Mouse (Mus musculus): ENCODE data around the gene Prorsd1. TPM values are rescaled to one million over a fixed set of nuclear protein-coding genes. Genes with fewer than 3 reads are reported as not detected.

Prorsd1 gene
- total and polyA plus RNA-seq, 3 experiments = 23.8 to 63.9 (median 38.4) TPM

DNA sequence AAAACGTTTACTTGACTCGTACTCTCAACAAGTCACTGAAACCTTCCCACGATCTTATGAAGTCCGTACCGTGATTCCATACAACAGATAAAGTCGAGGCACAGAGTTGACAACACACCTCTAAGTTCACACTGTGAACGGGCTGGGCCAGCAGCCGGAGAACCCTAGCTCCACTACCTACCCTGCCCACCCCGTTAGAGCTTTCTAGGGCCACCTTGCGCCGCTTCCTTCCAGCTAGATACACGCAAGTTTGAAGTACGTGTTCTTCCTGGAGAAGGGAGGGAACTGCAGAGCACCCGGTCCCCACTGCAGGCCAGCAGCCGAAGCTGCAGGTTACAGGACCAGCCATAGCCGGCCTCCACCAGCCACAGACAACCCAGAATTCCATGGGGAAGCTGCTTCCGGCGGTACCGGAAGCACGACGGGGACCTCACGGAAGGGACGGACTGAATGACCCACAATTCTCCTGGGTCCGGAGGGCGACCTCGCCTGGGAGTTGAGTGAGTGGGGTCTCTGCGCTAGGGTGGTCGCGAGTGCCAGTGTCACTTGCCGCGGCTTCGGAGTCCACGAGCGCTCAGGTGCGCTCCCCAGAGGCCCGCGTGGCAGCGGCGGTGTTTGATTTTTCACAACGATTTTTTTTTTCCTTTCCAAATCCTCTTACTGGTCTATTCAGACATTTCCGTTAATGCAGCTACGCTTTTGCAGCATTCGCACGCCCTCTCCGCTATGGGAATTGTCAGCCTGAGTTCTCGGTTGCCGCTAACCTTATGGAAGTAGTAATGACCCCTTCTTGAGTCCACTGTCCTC, 11.4 kb upstream of the Prorsd1 start, which contains the start of gene Mtif2:
Mtif2 (plus strand) TSS at position 421 of the 807 bp plus-strand sequence.
- Histone ChIP-seq H3K9me3 (replicated peaks; ENCODE audit: low read length) (no peaks in the 10 kb centered on the region), H3K27me3 (replicated peaks) (no peaks in the 10 kb centered on the region), H3K79me2 (replicated peaks; ENCODE audit: control insufficient read depth, extremely low read depth, insufficient read depth, poor library complexity, severe bottlenecking) (peaks cover 28% of the 10 kb centered on the region), H3K9ac (ENCODE audit: insufficient read depth, low read depth) (peak within 1 kb of the TSS; percentile 79), H3K36me3 (replicated peaks in 1 of 2; ENCODE audit: control insufficient read depth in 1 of 2, insufficient read depth in 1 of 2, low read length in 1 of 2) (peaks cover 8 to 20% of the 10 kb centered on the region in 2 experiments), H3K27ac (ENCODE audit: insufficient read depth, low read depth) (peak within 1 kb of the TSS; percentile 51), H3K4me3 (replicated peaks in 1 of 3; ENCODE audit: low read depth in 2 of 3, low read length in 2 of 3, poor library complexity in 1 of 3) (peak within 1 kb of the TSS; percentile 74 to 93 (median 78)), H3K4me2 (ENCODE audit: insufficient read depth, low read depth, poor library complexity, severe bottlenecking) (peak within 1 kb of the TSS; percentile 96), H3K4me1 (ENCODE audit: control insufficient read depth in 1 of 2, insufficient read depth in 2 of 2) (peaks cover 4 to 27% of the 10 kb centered on the region in 2 experiments)
- dilution Hi-C loops (cut with MboI; ENCODE audit: extremely low pct_ligation_motif_present, extremely low pct_unique_long_range_greater_than_20kb, low sequenced_read_pairs) = no loop called here
- in situ Hi-C loops (cut with MboI; ENCODE audit: low pct_ligation_motif_present, low pct_unique_long_range_greater_than_20kb, low sequenced_read_pairs) = loop anchor here (25.0 kb wide), 1 partner anchor 264 kb away; no protein-coding TSS in a partner anchor
- peak; percentile 89 for DNase-seq (ENCODE audit: extremely low read depth)
- TF ChIP-seq POLR2AphosphoS2 (IDR thresholded peaks at IDR 0.05; ENCODE audit: low read depth, low read length) = peak; percentile 95
- no peak; the same call in 1 of the 2 replicates for TF ChIP-seq GABPA (IDR thresholded peaks at IDR 0.05; ENCODE audit: insufficient replicate concordance, low read depth, low read length)
- peak; percentile 34; the same call in 1 of the 2 replicates for TF ChIP-seq SMC3 (IDR thresholded peaks at IDR 0.05; ENCODE audit: low read depth, low read length)
- peak; percentile 96 for TF ChIP-seq TCF12 (IDR thresholded peaks at IDR 0.05; ENCODE audit: low read depth, low read length)
- TF ChIP-seq RCOR1 (conservative IDR thresholded peaks at IDR 0.05; ENCODE audit: low read depth, low read length) = 0 out of 2 replicates have a peak, but pooled peaks have one; percentile 77
- peak; percentile 99 for TF ChIP-seq NELFE (IDR thresholded peaks at IDR 0.05; ENCODE audit: low read depth, low read length)
- TF ChIP-seq MAFK (IDR thresholded peaks at IDR 0.05; ENCODE audit: insufficient replicate concordance, low read length) = no peak
- TF ChIP-seq TBP (conservative IDR thresholded peaks at IDR 0.05; ENCODE audit: low read depth, low read length) = peak; percentile 87
- TF ChIP-seq CTCF (conservative IDR thresholded peaks at IDR 0.05 in 1 of 2, IDR thresholded peaks at IDR 0.05 in 1 of 2; ENCODE audit: low read depth in 2 of 2, low read length in 2 of 2) = peak in 1 of 2 experiments; percentile 20; a peak in 1 of 4 replicates
- TF ChIP-seq SIN3A (IDR thresholded peaks at IDR 0.05; ENCODE audit: low read length) = peak; percentile 89
- TF ChIP-seq USF1 (IDR thresholded peaks at IDR 0.05; ENCODE audit: low read depth, low read length) = no peak
- TF ChIP-seq JUND (conservative IDR thresholded peaks at IDR 0.05; ENCODE audit: low read depth, low read length) = no peak
- peak; percentile 96 for TF ChIP-seq ZMIZ1 (IDR thresholded peaks at IDR 0.05; ENCODE audit: low read depth, low read length)
- no peak for TF ChIP-seq ZKSCAN1 (IDR thresholded peaks at IDR 0.05; ENCODE audit: borderline replicate concordance, low read depth, low read length)
- TF ChIP-seq USF2 (conservative IDR thresholded peaks at IDR 0.05; ENCODE audit: low read depth, low read length) = no peak
- no peak for TF ChIP-seq UBTF (IDR thresholded peaks at IDR 0.05; ENCODE audit: low read depth, low read length)
- no peak for TF ChIP-seq JUN (IDR thresholded peaks at IDR 0.05; ENCODE audit: insufficient read depth, low read depth, low read length)
- peak; percentile 83 for TF ChIP-seq MYC (IDR thresholded peaks at IDR 0.05; ENCODE audit: low read depth, low read length)
- peak; percentile 99 for TF ChIP-seq POLR2A (IDR thresholded peaks at IDR 0.05; ENCODE audit: low read depth, low read length)
- no peak for TF ChIP-seq E2F4 (IDR thresholded peaks at IDR 0.05; ENCODE audit: insufficient replicate concordance, low read depth, low read length)
- 0 out of 2 replicates have a peak, but pooled peaks have one; percentile 5 for TF ChIP-seq BHLHE40 (IDR thresholded peaks at IDR 0.05; ENCODE audit: low read depth, low read length)
- peak; percentile 75; the same call in 1 of the 2 replicates for TF ChIP-seq MAX (IDR thresholded peaks at IDR 0.05; ENCODE audit: low read length)
- TF ChIP-seq ZC3H11A (IDR thresholded peaks at IDR 0.05; ENCODE audit: low read depth, low read length) = no peak
- peak; percentile 97 for TF ChIP-seq HCFC1 (IDR thresholded peaks at IDR 0.05; ENCODE audit: low read depth, low read length)
- TF ChIP-seq ELF1 (IDR thresholded peaks at IDR 0.05; ENCODE audit: low read depth, low read length) = peak; percentile 90
- TF ChIP-seq ZNF384 (IDR thresholded peaks at IDR 0.05; ENCODE audit: low read depth, low read length) = peak; percentile 79
- no peak; the same call in 1 of the 2 replicates for TF ChIP-seq CHD2 (IDR thresholded peaks at IDR 0.05; ENCODE audit: low read length)
- peak; percentile 74 for TF ChIP-seq MEF2A (IDR thresholded peaks at IDR 0.05; ENCODE audit: borderline replicate concordance, low read depth, low read length)
- peak; percentile 46 for TF ChIP-seq NRF1 (IDR thresholded peaks at IDR 0.05; ENCODE audit: low read depth, low read length)
- TF ChIP-seq RAD21 (IDR thresholded peaks at IDR 0.05; ENCODE audit: low read depth, low read length) = no peak
- peak; percentile 11; the same call in 1 of the 2 replicates for TF ChIP-seq MAZ (IDR thresholded peaks at IDR 0.05; ENCODE audit: low read depth, low read length)
- no peak for TF ChIP-seq PAX5 (IDR thresholded peaks at IDR 0.05; ENCODE audit: low read length)
- peak; percentile 94; the same call in 1 of the 2 replicates for TF ChIP-seq KAT2A (IDR thresholded peaks at IDR 0.05; ENCODE audit: insufficient replicate concordance, low read length)
- 0 out of 2 replicates have a peak, but pooled peaks have one; percentile 29 for TF ChIP-seq ETS1 (conservative IDR thresholded peaks at IDR 0.05; ENCODE audit: low read depth, low read length)
- TF ChIP-seq CHD1 (IDR thresholded peaks at IDR 0.05; ENCODE audit: low read depth, low read length) = peak; percentile 87
- peak; percentile 83 for TF ChIP-seq MXI1 (IDR thresholded peaks at IDR 0.05; ENCODE audit: low read depth, low read length)
- peak; percentile 84 for TF ChIP-seq IRF4 (IDR thresholded peaks at IDR 0.05; ENCODE audit: low read depth, low read length)
- TF ChIP-seq EP300 (IDR thresholded peaks at IDR 0.05; ENCODE audit: low read length) = no peak

Data from CH12.LX (cell line).